Mouse (Mus musculus) regulatory T cell (primary cell): ENCODE measurements around the gene Gcnt2.
"Not testable (repeated sequence)": the region's sequence is repeated elsewhere in the genome, so short reads cannot be mapped to it uniquely, and the experiment has no call there.

Experiments
- in situ Hi-C: fragments of 300-600 bp; cut with MboI, MseI; formaldehyde crosslinking; loops from one replicate; pipeline ENCODE4 v1.15.1; 2025; ENCODE audit warnings: high pct_unique_total_duplicates

Gene Gcnt2

DNA sequence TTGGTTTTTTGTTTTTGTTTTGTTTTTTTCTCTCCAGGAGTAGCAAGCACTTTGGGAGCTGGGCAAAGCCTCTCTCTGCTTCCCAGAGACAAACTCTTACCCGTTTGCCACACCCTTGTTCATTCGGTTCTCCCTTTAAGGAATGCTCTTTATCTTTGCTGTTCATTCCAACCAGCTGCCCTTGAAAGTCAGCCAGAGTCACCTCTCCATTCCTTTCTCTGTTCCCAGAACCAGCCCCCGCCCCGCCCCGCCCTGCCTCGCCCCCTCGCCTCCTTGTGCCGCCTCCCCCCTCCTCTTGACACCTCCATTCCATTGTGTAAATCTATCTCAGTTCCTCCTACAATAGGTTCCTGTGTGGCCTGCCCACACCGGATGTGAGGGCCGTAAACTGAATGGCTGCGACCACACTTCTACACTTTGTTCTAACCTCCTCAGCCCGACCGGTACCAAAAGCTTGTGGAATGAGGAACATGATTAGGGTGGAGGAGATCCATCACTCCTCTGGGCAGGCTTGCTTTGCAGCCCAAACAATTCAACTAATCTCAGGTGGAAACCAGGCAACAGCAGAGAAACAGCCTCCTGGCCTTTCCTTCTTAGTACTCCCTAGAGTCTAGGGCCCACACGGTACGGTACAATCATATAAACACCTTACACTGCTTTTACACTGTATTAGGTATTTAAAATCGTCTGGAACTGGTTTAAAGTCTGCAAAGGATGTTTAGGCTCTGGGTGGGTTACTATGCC lies 9.5 kb downstream of the Gcnt2 start:
- in situ Hi-C loops = no loop called here

DNA sequence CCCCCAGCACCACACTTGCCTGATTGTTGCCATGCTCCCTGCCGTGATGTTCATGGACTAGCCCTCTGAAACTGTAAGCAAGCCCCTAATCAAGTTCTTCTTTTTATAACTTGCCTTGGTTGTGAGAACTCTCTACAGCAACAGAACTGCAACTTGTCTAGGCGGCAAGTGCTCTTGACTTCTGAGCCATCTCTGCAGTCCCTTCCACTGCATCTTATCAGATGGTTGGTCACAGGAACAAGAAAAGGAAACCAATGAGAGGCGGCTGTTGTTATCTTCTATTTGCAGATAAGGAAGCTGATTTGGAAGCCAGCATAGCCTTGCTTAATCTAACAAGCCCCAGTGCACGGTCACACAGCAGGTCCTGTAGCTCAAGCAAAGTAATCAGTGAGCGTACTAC lies 14.5 kb downstream of the Gcnt2 start:
- in situ Hi-C loops = no loop called here

DNA sequence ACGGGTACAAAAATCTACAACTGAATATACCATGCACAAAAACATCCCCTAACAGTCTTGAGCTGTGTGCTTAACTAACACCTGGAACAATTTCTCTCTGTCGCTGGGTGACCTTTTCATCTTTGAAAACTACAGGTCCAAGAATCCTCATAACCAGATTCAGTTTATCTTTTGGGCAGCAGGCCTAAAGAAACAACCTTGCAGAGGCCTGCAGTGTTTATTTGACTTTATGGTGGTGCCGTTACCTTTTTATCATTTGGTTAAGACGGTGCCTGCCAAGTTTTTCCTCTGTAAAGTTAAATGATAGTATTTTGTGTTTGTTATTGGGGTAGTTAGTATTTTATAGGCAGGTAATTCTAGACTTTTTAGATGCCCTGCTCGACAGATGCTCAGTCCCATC lies 15.9 kb downstream of the Gcnt2 start:
- in situ Hi-C loops = no loop called here

DNA sequence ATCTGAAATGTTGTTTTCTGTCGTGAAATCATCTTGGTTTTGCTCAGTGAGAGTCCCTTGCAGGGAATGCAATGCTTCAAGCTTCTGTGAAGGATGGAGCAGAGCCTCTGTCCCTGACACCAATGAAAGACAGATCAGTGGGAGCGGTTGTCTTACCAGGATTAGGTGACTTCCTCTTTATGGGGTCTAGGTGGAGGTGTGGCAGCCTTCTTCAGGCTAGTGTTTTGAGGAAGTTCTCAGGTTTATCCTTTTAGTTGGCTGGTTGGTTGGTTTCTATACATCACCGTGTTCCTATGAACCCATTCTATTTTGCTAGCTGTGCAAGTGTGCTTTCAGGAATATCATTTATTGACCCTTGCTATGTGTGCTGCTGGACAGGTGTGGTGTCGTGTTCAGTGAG lies 18.0 kb downstream of the Gcnt2 start:
- in situ Hi-C loops = no loop called here

DNA sequence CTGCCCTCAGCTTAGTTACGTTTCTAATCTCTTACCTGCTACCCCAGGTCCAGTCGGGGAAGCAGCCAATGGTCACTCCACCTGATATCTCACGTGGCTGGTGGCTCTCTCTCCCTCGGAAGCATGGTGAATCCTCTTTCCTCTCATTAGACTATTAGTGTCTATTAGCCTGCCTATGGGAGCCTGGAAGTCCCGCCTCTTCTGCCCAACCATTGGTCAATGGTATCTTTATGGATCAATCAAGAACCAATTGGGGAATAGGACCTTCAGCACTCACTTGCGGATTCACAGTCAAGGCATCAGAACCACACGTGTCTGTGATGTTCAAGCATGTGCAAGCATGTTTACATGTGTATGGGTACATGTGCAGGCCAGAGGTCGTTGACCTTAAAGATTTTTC lies 21.0 kb downstream of the Gcnt2 start:
- in situ Hi-C loops = no loop called here

DNA sequence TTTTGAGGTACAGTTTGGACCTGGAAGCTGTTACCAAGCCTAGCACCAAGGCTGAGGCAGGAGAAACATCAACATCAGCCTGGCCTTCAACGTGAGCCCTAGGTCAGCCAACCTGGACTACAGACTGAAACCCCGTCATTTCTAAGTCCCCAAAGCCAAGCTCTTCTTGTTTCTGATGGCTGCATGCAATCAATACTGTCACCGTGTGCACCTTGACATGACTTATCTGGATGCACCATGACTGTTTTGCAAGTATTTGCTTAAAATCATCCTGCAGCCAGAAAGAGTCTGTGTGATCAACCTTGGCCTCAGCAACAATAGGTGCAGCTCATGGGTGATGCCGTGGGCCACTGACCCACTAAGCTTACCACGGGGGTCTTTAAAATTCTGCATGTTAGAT lies 23.1 kb downstream of the Gcnt2 start:
- in situ Hi-C loops = no loop called here

DNA sequence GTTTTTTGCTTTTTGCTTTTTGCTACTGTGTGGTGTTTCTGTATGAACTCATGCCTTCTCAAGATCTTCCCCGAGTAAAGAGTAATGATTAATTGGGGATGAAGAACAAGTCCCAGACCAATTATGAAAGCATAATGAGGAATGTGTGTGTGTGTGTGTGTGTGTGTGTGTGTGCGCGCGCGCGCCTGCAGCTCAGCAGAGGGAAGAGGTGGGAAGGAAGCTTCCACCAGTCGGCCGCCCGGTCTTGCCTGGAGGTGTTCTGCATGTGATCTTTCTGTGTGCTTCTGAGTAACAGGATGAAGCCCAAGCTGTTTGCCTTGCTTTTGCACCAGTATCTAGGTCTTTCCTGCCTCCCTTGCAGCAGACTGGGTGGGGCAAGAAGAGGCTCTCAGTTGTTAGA lies 24.3 kb downstream of the Gcnt2 start:
- in situ Hi-C loops = no loop called here

DNA sequence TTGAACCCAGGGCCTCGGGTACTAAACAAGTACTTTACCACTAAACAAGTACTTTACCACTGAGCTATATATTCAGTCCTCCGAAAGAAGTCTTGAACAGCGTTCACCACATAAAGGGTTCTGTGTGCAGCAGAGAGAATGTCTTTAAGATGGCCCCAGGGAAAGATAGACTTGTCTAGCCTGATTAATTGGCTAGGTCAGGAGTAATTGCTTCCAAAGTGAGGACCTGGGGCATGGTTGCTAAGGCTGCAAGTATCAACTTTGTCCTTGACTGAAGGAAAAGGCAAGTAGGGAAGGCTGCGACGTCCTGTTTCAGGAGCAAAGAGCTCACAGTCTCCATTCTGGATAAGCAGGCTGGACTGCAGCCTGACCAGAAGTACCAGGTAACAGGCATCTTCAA lies 25.3 kb downstream of the Gcnt2 start:
- in situ Hi-C loops = no loop called here

DNA sequence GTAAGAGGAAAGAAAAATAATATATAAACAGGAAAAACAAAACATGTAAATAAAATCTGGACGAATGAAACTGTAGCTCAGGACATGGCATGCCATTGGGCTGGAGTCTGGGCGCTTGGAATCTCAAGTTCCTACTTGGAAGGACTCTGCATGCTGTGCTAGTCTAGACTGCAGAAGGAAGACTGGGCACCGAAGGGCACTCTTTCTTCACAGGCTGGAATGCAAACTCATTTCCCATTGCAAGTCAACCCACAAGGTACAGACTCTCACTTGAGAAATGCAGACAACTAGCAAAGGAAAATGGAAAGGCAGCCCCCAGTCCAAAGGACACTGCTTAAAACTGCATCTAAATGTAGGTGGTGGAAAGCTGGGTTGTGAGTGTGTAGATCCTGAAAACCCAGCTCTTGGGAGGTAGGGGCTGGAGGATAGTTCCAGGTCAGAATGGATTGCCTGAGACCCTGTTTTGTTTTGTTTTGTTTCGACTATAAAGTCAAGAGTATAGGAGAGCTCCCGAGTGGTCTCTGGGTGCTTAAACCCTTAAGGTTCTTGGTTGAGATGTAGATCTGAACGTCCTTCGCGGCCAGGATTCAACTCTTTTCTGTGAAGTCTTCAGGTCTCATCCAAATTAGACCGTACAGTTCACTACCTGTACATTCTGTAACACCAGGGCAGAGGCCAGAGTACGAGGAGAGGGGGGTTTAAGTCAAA lies 26.5 kb downstream of the Gcnt2 start:
- in situ Hi-C loops = no loop called here

DNA sequence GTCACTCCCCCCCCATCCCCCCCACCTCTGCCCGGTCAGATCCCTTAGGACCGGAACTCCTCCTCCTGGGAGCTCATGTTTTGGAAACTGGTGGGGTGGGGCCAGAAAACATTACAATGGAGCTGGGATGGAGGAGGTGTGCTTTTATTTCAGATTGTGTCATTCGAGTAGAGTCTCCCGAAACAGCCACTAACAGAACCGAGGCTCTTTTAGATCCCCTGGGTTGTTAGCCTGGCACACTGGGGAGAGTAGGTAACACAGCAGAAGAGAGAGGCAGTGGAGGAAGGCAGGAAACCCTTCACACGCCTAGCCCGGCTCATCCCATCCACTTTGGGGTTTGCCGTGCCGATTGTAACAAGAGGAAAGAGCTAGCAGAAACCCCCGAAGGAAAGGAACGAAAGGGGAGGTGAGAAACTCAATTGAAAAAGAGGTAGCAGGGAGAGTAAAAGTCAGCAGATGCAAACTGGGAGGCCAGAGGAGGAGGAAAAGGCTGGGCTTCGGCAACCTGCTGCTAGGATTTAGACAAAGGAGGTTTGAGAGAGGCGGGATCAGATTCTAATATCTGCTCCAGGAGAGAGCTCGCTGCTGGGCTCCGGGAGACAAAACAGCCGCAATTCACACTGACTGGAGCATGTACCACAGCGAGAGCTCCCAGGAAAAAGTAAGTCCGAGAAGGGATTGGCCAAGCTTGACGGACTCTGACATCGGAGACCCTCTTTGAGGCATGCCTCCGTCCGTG lies 27.3 kb downstream of the Gcnt2 start:
- in situ Hi-C loops = no loop called here

DNA sequence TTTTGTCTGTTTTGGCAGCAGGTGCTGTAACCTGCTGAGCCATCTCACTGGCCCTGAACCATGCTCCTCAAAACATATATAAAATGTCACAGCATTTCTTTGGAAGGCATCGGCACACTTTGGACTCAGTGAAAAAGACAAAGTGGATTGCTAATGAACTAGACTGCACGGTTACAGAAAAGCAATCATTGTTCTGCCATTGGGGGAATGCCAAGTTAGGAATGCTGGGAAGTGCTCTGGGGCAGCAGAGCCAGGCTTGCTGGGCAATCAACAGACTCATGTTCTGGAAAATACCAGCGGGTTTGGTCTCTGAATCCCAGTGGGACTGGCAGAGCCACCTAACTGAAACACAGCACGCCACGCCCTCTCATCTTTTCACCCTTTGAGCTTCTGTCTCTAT lies 31.0 kb downstream of the Gcnt2 start:
- in situ Hi-C loops = no loop called here

DNA sequence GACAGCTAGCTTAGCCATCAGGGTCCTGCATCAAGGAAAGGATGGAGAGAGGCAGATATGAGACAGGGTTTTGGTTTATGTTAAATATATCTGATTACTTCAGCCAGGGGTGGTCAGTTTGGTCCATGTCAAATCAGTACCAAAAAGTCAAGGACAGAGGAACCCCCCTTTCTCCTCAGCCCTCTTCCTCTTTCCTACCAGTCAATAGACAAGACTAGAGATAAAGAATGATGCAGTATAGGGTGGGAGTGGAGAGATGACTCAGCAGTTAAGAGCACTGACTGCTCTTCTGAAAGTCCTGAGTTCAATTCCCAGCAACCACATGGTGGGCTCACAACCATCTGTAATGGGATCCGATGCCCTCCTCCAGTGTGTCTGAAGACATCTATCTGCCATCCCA lies 31.8 kb downstream of the Gcnt2 start:
- in situ Hi-C loops = not testable (repeated sequence)

DNA sequence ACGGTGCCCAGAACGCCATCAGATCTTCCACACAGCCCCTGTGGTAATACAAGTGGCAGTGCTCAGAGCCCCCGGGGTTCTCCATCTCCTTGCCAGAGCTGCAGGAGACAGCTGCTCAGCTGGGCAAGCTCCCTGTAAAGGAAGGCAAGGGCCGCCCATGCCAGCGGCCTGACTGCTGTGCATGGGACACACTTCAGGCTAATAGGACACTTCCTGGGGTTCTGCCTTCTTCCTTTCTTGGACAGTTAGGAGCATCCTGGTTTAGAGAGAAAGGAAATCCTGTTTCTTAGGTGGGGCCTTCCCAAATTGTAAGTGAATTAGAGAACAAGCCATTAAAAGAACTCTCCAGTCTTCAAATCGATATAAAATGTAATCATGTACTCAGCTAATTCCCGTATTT lies 32.5 kb downstream of the Gcnt2 start:
- in situ Hi-C loops = no loop called here

DNA sequence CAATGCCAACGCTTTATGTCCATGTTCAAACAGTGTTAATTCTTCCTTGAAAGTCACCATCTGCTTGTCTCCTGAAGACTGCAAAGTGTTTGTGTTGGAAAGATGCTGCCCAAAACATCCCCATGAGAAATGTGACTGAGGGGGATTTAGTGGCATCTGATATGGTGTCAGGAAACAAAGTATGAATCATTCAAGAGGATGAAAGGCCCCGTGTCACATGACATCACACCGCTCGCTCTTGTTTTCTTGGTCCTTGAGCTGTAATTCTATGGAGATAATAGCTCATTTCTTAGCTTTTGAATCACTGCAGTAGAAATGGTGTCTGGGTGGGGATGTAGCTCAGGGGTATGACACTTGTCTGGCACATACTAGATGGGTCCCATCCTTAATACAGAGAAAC lies 33.0 kb downstream of the Gcnt2 start:
- in situ Hi-C loops = no loop called here

DNA sequence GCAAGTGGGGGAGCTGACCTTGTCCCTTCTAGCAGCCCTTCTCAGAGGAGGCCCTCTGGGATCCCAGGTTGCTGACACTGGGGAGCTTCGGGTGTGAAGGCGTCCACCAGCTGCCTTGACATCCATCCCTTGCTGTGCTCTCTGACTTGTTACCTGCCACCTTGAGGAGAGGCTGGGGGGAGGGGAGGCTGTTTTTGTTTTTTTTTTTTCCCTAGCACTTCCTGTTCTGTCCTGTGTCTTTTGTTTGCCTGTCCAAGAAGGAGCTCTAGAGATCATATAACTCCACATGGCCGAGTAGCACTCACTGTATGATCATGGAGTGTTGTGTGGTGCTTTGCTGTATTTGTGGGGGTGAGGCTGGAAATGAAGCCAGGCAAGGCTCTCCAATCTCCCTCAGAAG lies 34.0 kb downstream of the Gcnt2 start:
- in situ Hi-C loops = no loop called here

DNA sequence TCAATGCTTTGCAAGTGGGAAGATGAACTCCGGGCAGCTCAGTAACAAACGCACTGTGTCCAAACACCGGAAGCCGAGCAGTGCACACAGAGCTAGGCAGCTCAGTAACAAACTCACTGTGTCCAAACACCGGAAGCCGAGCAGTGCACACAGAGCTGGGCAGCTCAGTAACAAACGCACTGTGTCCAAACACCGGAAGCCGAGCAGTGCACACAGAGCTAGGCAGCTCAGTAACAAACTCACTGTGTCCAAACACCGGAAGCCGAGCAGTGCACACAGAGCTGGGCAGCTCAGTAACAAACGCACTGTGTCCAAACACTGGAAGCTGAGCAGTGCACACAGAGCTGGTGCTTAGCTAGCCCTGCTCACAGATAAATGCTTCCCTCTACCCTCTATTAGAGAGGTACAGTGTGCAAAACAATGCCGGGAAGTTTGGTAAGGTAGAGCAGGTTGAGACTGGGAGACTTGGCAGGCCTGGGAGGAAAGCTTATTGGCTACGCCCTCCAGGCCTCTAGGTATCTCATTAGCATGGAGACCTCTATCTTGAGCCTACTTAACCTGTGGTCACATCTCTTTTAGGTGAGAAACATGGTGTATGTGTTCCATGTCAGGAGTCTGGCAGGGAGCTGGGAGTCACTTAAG lies 38.6 kb downstream of the Gcnt2 start:
- in situ Hi-C loops = loop anchor here (5.0 kb wide), 1 partner anchor 44 kb away; no protein-coding TSS in a partner anchor

DNA sequence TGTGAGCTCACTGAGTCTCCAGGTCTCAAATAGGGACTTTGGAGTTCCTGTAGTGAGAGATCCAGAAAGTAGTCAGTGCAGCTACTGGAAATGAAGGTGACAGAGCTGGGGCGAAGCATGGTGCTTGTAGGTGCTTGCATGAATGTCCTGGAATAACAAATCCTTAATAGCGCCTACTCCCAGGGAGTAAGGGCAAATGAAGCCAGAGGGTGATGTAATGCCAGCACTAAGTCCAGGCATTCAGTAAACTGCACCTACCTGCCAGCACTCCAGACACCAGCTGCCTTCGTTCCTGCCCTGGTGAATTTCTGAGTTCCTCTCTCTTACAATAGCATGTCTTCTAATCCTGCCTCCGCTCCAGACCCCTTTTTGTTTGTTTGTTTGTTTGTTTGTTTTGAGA lies 39.1 kb downstream of the Gcnt2 start:
- in situ Hi-C loops = loop anchor here (5.0 kb wide), 1 partner anchor 44 kb away; no protein-coding TSS in a partner anchor

DNA sequence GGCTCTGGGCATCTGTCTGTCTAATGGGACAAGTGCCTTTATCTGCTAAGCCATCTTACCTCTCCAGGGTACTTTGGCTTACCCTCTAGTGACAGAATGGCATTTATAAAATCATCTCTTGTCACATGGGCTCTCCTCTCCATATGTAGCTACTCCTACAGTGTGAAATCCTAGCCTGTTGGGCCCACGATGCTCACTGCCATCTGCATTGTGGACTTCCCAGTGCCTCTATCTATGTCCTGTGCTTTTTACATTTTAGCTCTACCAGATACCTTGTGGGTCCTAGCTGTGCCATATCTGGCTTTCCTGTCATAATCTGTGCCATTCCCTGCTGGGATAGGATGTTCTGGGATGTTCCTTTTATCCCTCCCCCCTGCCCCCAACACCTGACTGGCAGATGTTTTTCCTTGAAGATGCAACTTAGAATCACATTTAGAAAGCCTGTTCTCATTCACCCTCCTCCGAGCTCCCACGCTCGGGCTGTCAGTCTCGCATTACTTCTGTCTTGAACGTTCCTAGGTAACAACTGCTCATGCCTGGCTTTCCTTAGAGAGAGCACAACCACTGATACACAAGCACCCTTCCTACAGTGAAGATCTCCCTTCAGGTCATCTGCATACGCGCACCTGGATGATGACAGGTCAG lies 39.9 kb downstream of the Gcnt2 start:
- in situ Hi-C loops = loop anchor here (5.0 kb wide), 1 partner anchor 43 kb away; no protein-coding TSS in a partner anchor

DNA sequence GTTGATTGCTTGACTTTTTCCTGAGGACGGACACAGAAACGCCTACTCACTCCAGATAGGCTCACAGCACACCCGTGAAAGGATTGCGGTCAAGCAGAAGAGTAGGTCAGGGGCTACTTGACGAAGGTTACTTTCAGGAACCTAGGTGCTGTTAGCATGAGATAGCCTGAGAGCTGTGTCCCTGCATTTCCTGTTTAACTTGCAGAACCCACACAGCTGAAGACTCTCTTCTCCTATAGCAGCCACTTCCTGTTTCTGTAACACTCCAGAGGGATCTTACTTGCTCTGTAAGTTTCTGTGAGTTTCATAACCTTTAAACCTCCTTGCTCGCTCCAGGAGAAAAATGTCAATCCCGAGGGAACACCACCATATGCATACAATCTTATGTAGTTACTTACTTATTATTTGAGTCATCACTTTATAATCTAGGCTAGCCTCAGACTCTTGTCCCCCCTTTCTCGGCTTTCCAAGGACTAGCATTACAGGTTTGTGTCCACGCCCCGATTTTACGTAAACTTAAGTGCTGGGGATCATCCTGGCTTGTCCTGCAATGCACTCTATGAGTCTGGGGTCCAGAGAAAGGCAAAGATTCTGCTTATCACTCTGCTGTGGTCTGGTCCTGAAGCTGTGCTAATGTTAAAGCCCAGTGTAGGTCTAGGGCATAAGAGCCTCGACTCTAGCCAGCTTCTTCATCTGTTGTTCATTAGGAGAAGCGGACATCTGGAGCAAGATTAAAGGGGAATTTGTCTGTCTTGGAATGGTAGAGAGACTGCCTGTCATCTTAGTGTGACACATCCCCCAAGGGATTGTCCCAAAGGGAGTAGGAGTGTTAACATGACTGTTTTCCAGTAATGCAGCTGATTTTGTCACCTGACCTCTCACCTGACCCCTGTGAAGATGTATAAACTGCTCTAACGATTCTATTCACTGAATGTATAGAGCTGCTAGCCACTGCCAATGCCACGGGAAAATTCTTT lies 40.7 kb downstream of the Gcnt2 start:
- in situ Hi-C loops = loop anchor here (5.0 kb wide), 1 partner anchor 42 kb away; no protein-coding TSS in a partner anchor

DNA sequence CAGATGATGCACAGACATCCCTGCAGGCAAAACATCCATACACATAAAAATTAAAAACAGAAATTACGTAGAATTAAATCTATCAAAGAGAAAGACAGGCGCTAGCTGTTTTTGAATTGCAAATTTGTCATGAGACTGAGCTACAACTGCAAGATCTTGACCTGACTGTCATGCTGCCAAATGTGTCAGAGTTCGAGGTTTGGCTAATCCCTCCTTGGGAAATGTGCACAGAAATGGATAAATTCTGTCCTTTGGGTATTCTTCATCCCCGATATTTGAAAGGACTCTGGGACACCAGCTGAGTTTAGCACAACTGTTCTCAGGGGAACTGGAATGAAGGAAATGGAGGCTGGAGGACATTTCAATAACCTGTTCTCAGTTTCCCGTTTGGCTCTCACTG lies 41.7 kb downstream of the Gcnt2 start:
- in situ Hi-C loops = no loop called here
